In the genomic region with DNA sequence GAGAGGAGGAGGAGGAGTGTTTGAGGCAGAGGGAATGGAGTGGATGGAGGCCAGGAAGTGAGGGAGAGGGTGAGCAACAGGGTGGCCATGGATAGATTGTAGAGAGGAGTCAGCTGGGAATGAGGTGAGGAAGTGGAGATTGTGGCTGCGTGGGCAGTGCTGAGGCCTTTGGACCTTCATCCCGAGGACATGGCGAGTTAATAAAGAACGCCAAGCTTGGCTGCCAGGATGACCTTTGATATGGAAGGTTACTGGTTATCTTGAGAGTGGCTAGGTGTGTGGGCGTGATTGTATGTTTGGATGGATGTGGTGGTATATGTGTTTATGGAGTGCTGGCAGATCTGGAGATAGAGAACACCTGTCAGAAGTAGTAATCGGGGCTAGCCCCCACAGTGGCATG, we compare ENCODE assay signal across 12 mouse cellular contexts. TPM values are rescaled to one million over a fixed set of nuclear protein-coding genes. Genes with fewer than 3 reads are reported as not detected.
A peak's percentile ranks its signal among the peaks of the same experiment; 100 is the strongest.
DNase-seq lines count a peak whose midpoint lies in the region; ATAC-seq lines count a peak whose summit lies in the region.
"Had no signal": no experiment of that assay in that cellular context is flagged by ENCODE, and none has a peak within 500 bp of the region (broad histone marks: within the 10 kb centered on the region; RNA-seq: fewer than 3 reads in every experiment).

No protein-coding gene starts in this region.

- peak overlapping the region; percentile 7; the same call in 1 of the 2 replicates for H3K4me2 ChIP-seq in embryonic facial prominence, embryonic 14.5 days (ENCODE audit: low read depth, low read length)
- peak overlapping the region; percentile 84 for H3K4me2 ChIP-seq in midbrain, embryonic 13.5 days (replicated peaks)

- WGBS in embryonic facial prominence, embryonic 14.5 days, result 81% methylated on average over 6 of the region's 6 CpGs
- WGBS in midbrain, embryonic 13.5 days, result 94% methylated on average over 6 of the region's 6 CpGs

- no peak for ATAC-seq in embryonic facial prominence, embryonic 14.5 days (ENCODE audit: low read depth)
- no peak for ATAC-seq in midbrain, embryonic 13.5 days
- ATAC-seq: activated CD4-positive, CD25-positive, alpha-beta regulatory T cell, adult 4 months had no signal

- peaks cover 31% of the 10 kb centered on the region for H3K4me1 ChIP-seq in embryonic facial prominence, embryonic 14.5 days (ENCODE audit: control insufficient read depth, insufficient read depth, low read length)
- peaks cover 59% of the 10 kb centered on the region for H3K4me1 ChIP-seq in midbrain, embryonic 13.5 days (replicated peaks)

- 0 out of 2 replicates have a peak overlapping the region, but pooled peaks have one; percentile 19 for H3K9ac ChIP-seq in embryonic facial prominence, embryonic 14.5 days (ENCODE audit: low read depth, low read length)
- no peak overlapping the region; the same call in 1 of the 2 replicates for H3K9ac ChIP-seq in midbrain, embryonic 13.5 days (replicated peaks)
- H3K9ac ChIP-seq: heart, embryonic 15.5 days; lung, embryonic 15.5 days had no signal

- no peaks in the 10 kb centered on the region for H3K27me3 ChIP-seq in embryonic facial prominence, embryonic 14.5 days (replicated peaks; ENCODE audit: control insufficient read depth, insufficient read depth, low read length)
- no peaks in the 10 kb centered on the region for H3K27me3 ChIP-seq in midbrain, embryonic 13.5 days
- H3K27me3 ChIP-seq: heart, embryonic 15.5 days; lung, embryonic 15.5 days had no signal

- no peaks in the 10 kb centered on the region for H3K9me3 ChIP-seq in embryonic facial prominence, embryonic 14.5 days (ENCODE audit: control insufficient read depth, low read length)
- no peaks in the 10 kb centered on the region for H3K9me3 ChIP-seq in midbrain, embryonic 13.5 days
- H3K9me3 ChIP-seq: heart, embryonic 15.5 days; lung, embryonic 15.5 days had no signal

- H3K27ac ChIP-seq in embryonic facial prominence, embryonic 14.5 days (replicated peaks; ENCODE audit: low read depth, low read length), result no peak overlapping the region
- H3K27ac ChIP-seq in midbrain, embryonic 13.5 days, result peak overlapping the region; percentile 37; the same call in 1 of the 2 replicates
- H3K27ac ChIP-seq: lung, embryonic 15.5 days had no signal

- H3K36me3 ChIP-seq in embryonic facial prominence, embryonic 14.5 days (ENCODE audit: control insufficient read depth, insufficient read depth, low read length), result no peaks in the 10 kb centered on the region
- H3K36me3 ChIP-seq in midbrain, embryonic 13.5 days, result no peaks in the 10 kb centered on the region
- H3K36me3 ChIP-seq: heart, embryonic 15.5 days; lung, embryonic 15.5 days had no signal

- H3K4me3 ChIP-seq in embryonic facial prominence, embryonic 14.5 days (ENCODE audit: low read depth, low read length), result no peak overlapping the region
- 0 out of 2 replicates have a peak overlapping the region, but pooled peaks have one; percentile 9 for H3K4me3 ChIP-seq in midbrain, embryonic 13.5 days (replicated peaks)
- H3K4me3 ChIP-seq: heart, embryonic 15.5 days had no signal

- peak; percentile 90 for DNase-seq in heart, adult 11 months
- no peak for DNase-seq in heart, adult 8-10 months (ENCODE audit: low spot score)
- no peak for DNase-seq in embryonic facial prominence, embryonic 14.5 days (ENCODE audit: low spot score)
- peak; percentile 87 for DNase-seq in kidney, adult 9 months
- no peak for DNase-seq in ovary, postnatal 36 days (ENCODE audit: low spot score)
- DNase-seq in thymus, postnatal 0 days (ENCODE audit: low spot score), result no peak
- DNase-seq in layer of hippocampus, postnatal 36 days, result no peak
- DNase-seq: cerebellum, postnatal 10 days had no signal

RNA-seq across cellular contexts. Expression of a gene that starts 3.4 kb away (rescaled TPM):
- total RNA-seq in heart, adult 8-10 months (2022), result 100 to 1,000 TPM; 132 to 150 (median 148) TPM
- 41.0 and 43.3 TPM in 2 replicates for polyA plus RNA-seq in embryonic facial prominence, embryonic 14.5 days (2014; fragmentation: Nextera tagmentation; extraction: Ambion mirVana)
- polyA plus RNA-seq in midbrain, embryonic 13.5 days (2015; fragmentation: Nextera tagmentation; extraction: Ambion mirVana), result 69.6 and 85.4 TPM in 2 replicates
- polyA plus RNA-seq in thymus, postnatal 0 days (2015; fragmentation: Nextera tagmentation; extraction: Ambion mirVana), result 35.0 and 40.1 TPM in 2 replicates
- 100 to 1,000 TPM; 113 to 117 TPM for total RNA-seq in layer of hippocampus, postnatal 36 days (2021)

RNA-seq across cellular contexts. Expression of a gene that starts 38.0 kb away (rescaled TPM):
- 10 to 100 TPM; 15.6 to 17.3 (median 16.4) TPM for total RNA-seq in heart, adult 8-10 months (2022)
- 4.4 and 5.3 TPM in 2 replicates for polyA plus RNA-seq in embryonic facial prominence, embryonic 14.5 days (2014; fragmentation: Nextera tagmentation; extraction: Ambion mirVana)
- 11.7 and 14.7 TPM in 2 replicates for polyA plus RNA-seq in midbrain, embryonic 13.5 days (2015; fragmentation: Nextera tagmentation; extraction: Ambion mirVana)
- polyA plus RNA-seq in thymus, postnatal 0 days (2015; fragmentation: Nextera tagmentation; extraction: Ambion mirVana), result 1.3 and 2.6 TPM in 2 replicates
- total RNA-seq in layer of hippocampus, postnatal 36 days (2021), result 10 to 100 TPM; 65.5 to 73.2 TPM
- polyA plus RNA-seq: activated CD4-positive, CD25-positive, alpha-beta regulatory T cell, adult 4 months had no signal

Comparison
In these comparisons a context has a peak if more than half of its experiments do, and no peak if none do; other contexts are left out.
1. DNase-seq: peak in heart, adult 11 months (single experiment) and kidney, adult 9 months (single experiment); none in heart, adult 8-10 months (single experiment), embryonic facial prominence, embryonic 14.5 days (single experiment), ovary, postnatal 36 days (single experiment), thymus, postnatal 0 days (single experiment) and layer of hippocampus, postnatal 36 days (0 of 2).